In genomic region chr3:45382032-45382755, GRCm38 (mm10) we compare ENCODE assay signal across 9 mouse cellular contexts. TPM values are rescaled to one million over a fixed set of nuclear protein-coding genes. Genes with fewer than 3 reads are reported as not detected.
DNase-seq lines count a peak whose midpoint lies in the region; ATAC-seq and TF ChIP-seq lines count a peak whose summit lies in the region.
"Had no signal": no experiment of that assay in that cellular context is flagged by ENCODE, and none has a peak within 500 bp of the region (broad histone marks: within the 10 kb centered on the region; RNA-seq: fewer than 3 reads in every experiment).

No protein-coding gene starts in this region.

- H3K4me1 ChIP-seq in heart, embryonic 12.5 days (replicated peaks), result peaks cover 26% of the 10 kb centered on the region
- H3K4me1 ChIP-seq in forebrain, postnatal 0 days (ENCODE audit: insufficient read depth), result peaks cover 5% of the 10 kb centered on the region; the same call in 1 of the 2 replicates
- H3K4me1 ChIP-seq in midbrain, embryonic 11.5 days (ENCODE audit: control insufficient read depth, insufficient read depth, low read length), result peaks cover 9% of the 10 kb centered on the region

- H3K4me2 ChIP-seq in heart, embryonic 12.5 days, result peak overlapping the region; percentile 98
- H3K4me2 ChIP-seq in forebrain, postnatal 0 days (ENCODE audit: low read depth), result peak overlapping the region; percentile 92
- peak overlapping the region; percentile 93 for H3K4me2 ChIP-seq in midbrain, embryonic 11.5 days

- TF ChIP-seq CTCF in brain, embryonic 14.5 days (IDR thresholded peaks at IDR 0.05; ENCODE audit: borderline replicate concordance, extremely low read depth, insufficient read depth, insufficient read length), result no peak
- no peak for TF ChIP-seq CTCF in forebrain, postnatal 0 days (IDR thresholded peaks at IDR 0.05; ENCODE audit: low read depth)

- no peaks in the 10 kb centered on the region for H3K9me3 ChIP-seq in heart, embryonic 12.5 days (replicated peaks)
- H3K9me3 ChIP-seq in forebrain, postnatal 0 days (ENCODE audit: low read length), result no peaks in the 10 kb centered on the region
- H3K9me3 ChIP-seq in midbrain, embryonic 11.5 days (ENCODE audit: control insufficient read depth, low read length), result no peaks in the 10 kb centered on the region

- H3K27ac ChIP-seq in heart, embryonic 12.5 days (ENCODE audit: poor library complexity, severe bottlenecking), result no peak overlapping the region
- H3K27ac ChIP-seq in forebrain, postnatal 0 days (ENCODE audit: low read depth, low read length), result peak overlapping the region; percentile 48
- H3K27ac ChIP-seq in midbrain, embryonic 11.5 days (ENCODE audit: low read depth, low read length), result no peak overlapping the region

- H3K36me3 ChIP-seq in heart, embryonic 12.5 days, result no peaks in the 10 kb centered on the region
- no peaks in the 10 kb centered on the region; the same call in 1 of the 2 replicates for H3K36me3 ChIP-seq in forebrain, postnatal 0 days (ENCODE audit: insufficient read depth)
- H3K36me3 ChIP-seq in midbrain, embryonic 11.5 days (ENCODE audit: control insufficient read depth, insufficient read depth, low read length), result no peaks in the 10 kb centered on the region

- peak overlapping the region; percentile 60; the same call in 1 of the 2 replicates for H3K4me3 ChIP-seq in heart, embryonic 12.5 days
- H3K4me3 ChIP-seq in forebrain, postnatal 0 days (ENCODE audit: low read depth, low read length), result peak overlapping the region; percentile 79
- peak overlapping the region; percentile 61 for H3K4me3 ChIP-seq in midbrain, embryonic 11.5 days (ENCODE audit: low read depth, low read length)

- no peak for ATAC-seq in heart, embryonic 12.5 days (ENCODE audit: insufficient number of reproducible peaks, low FRiP score)
- ATAC-seq in forebrain, postnatal 0 days, result no peak
- no peak for ATAC-seq in midbrain, embryonic 11.5 days (ENCODE audit: low FRiP score)

- H3K27me3 ChIP-seq in heart, embryonic 12.5 days (replicated peaks), result peaks cover 36% of the 10 kb centered on the region
- no peaks in the 10 kb centered on the region for H3K27me3 ChIP-seq in forebrain, postnatal 0 days (ENCODE audit: insufficient read depth, low read length)
- peaks cover 22% of the 10 kb centered on the region for H3K27me3 ChIP-seq in midbrain, embryonic 11.5 days (ENCODE audit: control insufficient read depth, insufficient read depth, low read length)

- DNase-seq in heart, postnatal 4 days, result no peak
- DNase-seq in brain, embryonic 14.5 days (ENCODE audit: low read depth), result peak; percentile 68
- no peak for DNase-seq in forebrain, postnatal 0 days
- DNase-seq in midbrain, embryonic 11.5 days (ENCODE audit: low spot score, missing footprints), result no peak
- DNase-seq in thymus, adult 18-20 months, result no peak
- DNase-seq in frontal cortex, postnatal 25 days (ENCODE audit: low spot score in 2 of 2), result no peak
- no peak for DNase-seq in left cerebral cortex, adult 8-10 months (ENCODE audit: low spot score in 2 of 2)

- H3K9ac ChIP-seq in heart, embryonic 12.5 days, result no peak overlapping the region
- peak overlapping the region; percentile 70 for H3K9ac ChIP-seq in forebrain, postnatal 0 days
- peak overlapping the region; percentile 48; the same call in 1 of the 2 replicates for H3K9ac ChIP-seq in midbrain, embryonic 11.5 days (ENCODE audit: low read length)

- 33% methylated on average over 4 of the region's 4 CpGs for WGBS in heart, embryonic 12.5 days
- 6% methylated on average over 4 of the region's 4 CpGs for WGBS in forebrain, postnatal 0 days
- WGBS in midbrain, embryonic 11.5 days, result 26% methylated on average over 4 of the region's 4 CpGs

- no peak for TF ChIP-seq POLR2A in brain, embryonic 14.5 days (IDR thresholded peaks at IDR 0.05; ENCODE audit: borderline replicate concordance, extremely low read depth, insufficient read depth, insufficient read length, poor library complexity, severe bottlenecking)

RNA-seq across cellular contexts. Expression of gene Pcdh10, which starts 4.0 kb away (rescaled TPM):
- 0.24 and 0.31 TPM in 2 replicates for polyA plus RNA-seq in heart, embryonic 12.5 days (2016; fragmentation: Nextera tagmentation; extraction: Ambion mirVana)
- under 1 TPM; 0.07 to 0.24 TPM for total RNA-seq in heart, postnatal 4 days (2021)
- polyA plus RNA-seq in brain, embryonic 14.5 days (2012; rRNA removed), result 40.7 and 73.4 TPM in 2 replicates
- 105 and 123 TPM in 2 replicates for total RNA-seq in forebrain, postnatal 0 days (2014; rRNA removed)
- 14.0 and 17.9 TPM in 2 replicates for polyA plus RNA-seq in forebrain, postnatal 0 days (2015; fragmentation: Nextera tagmentation; extraction: Ambion mirVana)
- 4.2 and 4.4 TPM in 2 replicates for polyA plus RNA-seq in midbrain, embryonic 11.5 days (2014; fragmentation: Nextera tagmentation; extraction: Ambion mirVana)
- total RNA-seq in left cerebral cortex, adult 8-10 months (2022), result 100 to 1,000 TPM; 180 to 208 (median 195) TPM
- polyA plus RNA-seq: liver, embryonic 16.5 days had no signal
